Mouse (Mus musculus) stomach, postnatal 0 days (tissue): ENCODE results near the gene Cage1.

Source experiments
- CTCF ChIP-seq: IDR thresholded peaks from 2 replicates; pipeline ENCODE4 v1.5.1; 2016; ENCODE audit warnings: antibody characterized with exemption, low read depth, mild to moderate bottlenecking, moderate library complexity
- EP300 ChIP-seq: optimal IDR thresholded peaks from 2 replicates; pipeline ENCODE3; 2016; ENCODE audit warnings: antibody characterized with exemption

- TF ChIP-seq EP300 = no peak
- TF ChIP-seq CTCF = no peak
These were observed 62.1 kb downstream of the Cage1 start for GRCm38 (mm10) chr13:37974731-37975130.
